Mouse (Mus musculus): Measurements from ENCODE around the gene Tnip3. TPM values are rescaled to one million over a fixed set of nuclear protein-coding genes. Genes with fewer than 3 reads are reported as not detected.
A peak's percentile ranks its signal among the peaks of the same experiment; 100 is the strongest.

The Tnip3 gene
- total RNA-seq (2021) (1 to 10 TPM; 2.0 to 2.7 TPM), polyA plus RNA-seq (2012; rRNA removed) (0.78 and 1.5 TPM in 2 replicates)
- long read RNA-seq, partial matches to known transcripts, result 0 of 3 reads
- long read RNA-seq, other reads (novel, unspliced or antisense), result 1 of 3 reads

GRCm38 (mm10) chr6:65525192-65525591 is at the start of gene Tnip3:
TSS of gene Tnip3 (plus strand) at chr6:65525313.
- H3K4me3 ChIP-seq, result peak within 1 kb of the TSS; percentile 30

DNA sequence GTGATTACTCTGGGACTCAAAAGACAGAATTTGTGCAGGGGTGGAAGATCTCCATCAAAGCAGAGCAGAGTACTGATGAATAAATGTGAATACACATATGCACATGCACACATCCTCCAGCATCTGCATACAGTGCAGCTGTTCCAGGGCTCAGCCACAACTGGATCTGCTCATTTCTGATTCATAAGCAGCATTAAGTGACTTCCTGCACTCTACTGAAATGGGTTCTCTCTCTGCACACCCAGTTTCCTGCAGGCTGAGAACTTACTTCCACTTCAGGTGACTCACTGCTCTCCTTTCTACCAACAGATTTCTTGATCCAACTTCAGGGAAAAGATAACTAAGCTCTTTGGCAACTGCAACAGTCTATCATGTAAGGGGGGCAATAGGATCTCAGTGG is 26.3 kb upstream of the Tnip3 start:
- Histone ChIP-seq H3K27ac (no peak overlapping the region), H3K79me2 (replicated peaks; ENCODE audit: control insufficient read depth, insufficient read depth, low read length) (no peaks in the 10 kb centered on the region), H3K9ac (ENCODE audit: low read depth, low read length) (no peak overlapping the region), H3K27me3 (ENCODE audit: control insufficient read depth, insufficient read depth, low read length) (no peaks in the 10 kb centered on the region), H3K36me3 (ENCODE audit: control insufficient read depth, insufficient read depth, low read length) (no peaks in the 10 kb centered on the region), H3K4me3 (no peak overlapping the region), H3K4me1 (ENCODE audit: control insufficient read depth, insufficient read depth, low read length) (no peaks in the 10 kb centered on the region)
- intact Hi-C loops (cut with DNase I), result no loop called here
- no peak for TF ChIP-seq EP300 (IDR thresholded peaks at IDR 0.05; ENCODE audit: insufficient read depth, low read depth, low read length)
- TF ChIP-seq POLR2A (IDR thresholded peaks at IDR 0.05; ENCODE audit: insufficient read depth, low read depth, low read length), result no peak
- no peak for TF ChIP-seq CTCF (IDR thresholded peaks at IDR 0.05)
- no peak for DNase-seq

More at GRCm38 (mm10) chr6:65525192-65525591, at the start of gene Tnip3:
- Histone ChIP-seq H3K27me3 (ENCODE audit: control insufficient read depth, insufficient read depth, low read length) (no peaks in the 10 kb centered on the region), H3K9ac (ENCODE audit: low read depth, low read length) (peak within 1 kb of the TSS; percentile 35), H3K4me1 (ENCODE audit: control insufficient read depth, insufficient read depth, low read length) (peaks cover 2% of the 10 kb centered on the region), H3K79me2 (replicated peaks; ENCODE audit: control insufficient read depth, insufficient read depth, low read length) (no peaks in the 10 kb centered on the region), H3K27ac (peak within 1 kb of the TSS; percentile 29), H3K36me3 (ENCODE audit: control insufficient read depth, insufficient read depth, low read length) (peaks cover 2% of the 10 kb centered on the region)
- TF ChIP-seq POLR2A (IDR thresholded peaks at IDR 0.05; ENCODE audit: insufficient read depth, low read depth, low read length), result no peak
- no peak for TF ChIP-seq CTCF (IDR thresholded peaks at IDR 0.05)
- TF ChIP-seq EP300 (IDR thresholded peaks at IDR 0.05; ENCODE audit: insufficient read depth, low read depth, low read length), result no peak
- intact Hi-C loops (cut with DNase I), result no loop called here
- 65% methylated on average over 5 of the region's 5 CpGs for WGBS
- no peak for DNase-seq

GRCm38 (mm10) chr6:65510051-65510669 is 15.0 kb upstream of the Tnip3 start:
- intact Hi-C loops (cut with DNase I), result loop anchor here (1.0 to 5.0 kb wide), 4 partner anchors 59 to 1022 kb away; no protein-coding TSS in a partner anchor
- Histone ChIP-seq H3K4me1 (ENCODE audit: control insufficient read depth, insufficient read depth, low read length) (no peaks in the 10 kb centered on the region), H3K4me3 (no peak overlapping the region), H3K27me3 (ENCODE audit: control insufficient read depth, insufficient read depth, low read length) (no peaks in the 10 kb centered on the region), H3K79me2 (replicated peaks; ENCODE audit: control insufficient read depth, insufficient read depth, low read length) (no peaks in the 10 kb centered on the region), H3K9ac (ENCODE audit: low read depth, low read length) (no peak overlapping the region), H3K36me3 (ENCODE audit: control insufficient read depth, insufficient read depth, low read length) (no peaks in the 10 kb centered on the region), H3K27ac (no peak overlapping the region)
- DNase-seq, result peak; percentile 56 to 69
- TF ChIP-seq EP300 (IDR thresholded peaks at IDR 0.05; ENCODE audit: insufficient read depth, low read depth, low read length), result peak; percentile 76; the same call in 1 of the 2 replicates
- no peak for TF ChIP-seq POLR2A (IDR thresholded peaks at IDR 0.05; ENCODE audit: insufficient read depth, low read depth, low read length)
- peak; percentile 98; the same call in 1 of the 2 replicates for TF ChIP-seq CTCF (IDR thresholded peaks at IDR 0.05)
- 35% methylated on average over 4 of the region's 4 CpGs for WGBS

- 91% methylated on average over 3 of the region's 3 CpGs for WGBS
- Histone ChIP-seq H3K4me3 (no peak overlapping the region), H3K27ac (no peak overlapping the region), H3K4me1 (ENCODE audit: control insufficient read depth, insufficient read depth, low read length) (no peaks in the 10 kb centered on the region), H3K27me3 (ENCODE audit: control insufficient read depth, insufficient read depth, low read length) (no peaks in the 10 kb centered on the region), H3K9ac (ENCODE audit: low read depth, low read length) (no peak overlapping the region), H3K36me3 (ENCODE audit: control insufficient read depth, insufficient read depth, low read length) (no peaks in the 10 kb centered on the region), H3K79me2 (replicated peaks; ENCODE audit: control insufficient read depth, insufficient read depth, low read length) (no peaks in the 10 kb centered on the region)
- intact Hi-C loops (cut with DNase I), result loop anchor here (5.0 kb wide), 2 partner anchors 953 to 1018 kb away; no protein-coding TSS in a partner anchor
- no peak for DNase-seq
- TF ChIP-seq CTCF (IDR thresholded peaks at IDR 0.05) (no peak), EP300 (IDR thresholded peaks at IDR 0.05; ENCODE audit: insufficient read depth, low read depth, low read length) (no peak), POLR2A (IDR thresholded peaks at IDR 0.05; ENCODE audit: insufficient read depth, low read depth, low read length) (no peak)
Measured at GRCm38 (mm10) chr6:65513813-65514212, 11.3 kb upstream of the Tnip3 start.

GRCm38 (mm10) chr6:65516759-65517158 is 8.4 kb upstream of the Tnip3 start:
- H3K9ac ChIP-seq (ENCODE audit: low read depth, low read length), result no peak overlapping the region
- no peaks in the 10 kb centered on the region for H3K79me2 ChIP-seq (replicated peaks; ENCODE audit: control insufficient read depth, insufficient read depth, low read length)
- no peaks in the 10 kb centered on the region for H3K27me3 ChIP-seq (ENCODE audit: control insufficient read depth, insufficient read depth, low read length)
- intact Hi-C loops (cut with DNase I), result no loop called here
- no peak overlapping the region for H3K27ac ChIP-seq
- DNase-seq, result no peak
- H3K4me3 ChIP-seq, result no peak overlapping the region
- TF ChIP-seq CTCF (IDR thresholded peaks at IDR 0.05) (no peak), EP300 (IDR thresholded peaks at IDR 0.05; ENCODE audit: insufficient read depth, low read depth, low read length) (no peak), POLR2A (IDR thresholded peaks at IDR 0.05; ENCODE audit: insufficient read depth, low read depth, low read length) (no peak)
- no peaks in the 10 kb centered on the region for H3K36me3 ChIP-seq (ENCODE audit: control insufficient read depth, insufficient read depth, low read length)
- WGBS, result 65% methylated on average over 8 of the region's 8 CpGs
- H3K4me1 ChIP-seq (ENCODE audit: control insufficient read depth, insufficient read depth, low read length), result no peaks in the 10 kb centered on the region

GRCm38 (mm10) chr6:65520821-65521220 is 4.3 kb upstream of the Tnip3 start:
- 58% methylated on average over 3 of the region's 3 CpGs for WGBS
- H3K27me3 ChIP-seq (ENCODE audit: control insufficient read depth, insufficient read depth, low read length), result no peaks in the 10 kb centered on the region
- peaks cover 2% of the 10 kb centered on the region for H3K4me1 ChIP-seq (ENCODE audit: control insufficient read depth, insufficient read depth, low read length)
- H3K36me3 ChIP-seq (ENCODE audit: control insufficient read depth, insufficient read depth, low read length), result no peaks in the 10 kb centered on the region
- no peak overlapping the region for H3K9ac ChIP-seq (ENCODE audit: low read depth, low read length)
- H3K27ac ChIP-seq, result peak overlapping the region; percentile 55
- H3K4me3 ChIP-seq, result no peak overlapping the region
- TF ChIP-seq EP300 (IDR thresholded peaks at IDR 0.05; ENCODE audit: insufficient read depth, low read depth, low read length), result no peak
- DNase-seq, result peak in 1 of 2 experiments; percentile 14
- H3K79me2 ChIP-seq (replicated peaks; ENCODE audit: control insufficient read depth, insufficient read depth, low read length), result no peaks in the 10 kb centered on the region
- intact Hi-C loops (cut with DNase I), result no loop called here
